Mouse (Mus musculus) gastrocnemius, postnatal 4 days (tissue): ENCODE measurements at regions not wholly inside any gene's neighbourhood (a gene's known extent, or its start where the extent isn't known, plus 50 kb on each side); places are given as distances from the start of the nearest gene placed in this dataset.

Source experiments
- DNase-seq, 2 experiments: peaks; one replicate each; pipeline ENCODE4 v3.0.0; 2021 to 2022; ENCODE audit warnings: low spot score in 2 of 2, mixed read lengths in 2 of 2

- DNase-seq = no peak
Measured at GRCm38 (mm10) chr7:67429008-67429873, 56.6 kb upstream of the Mef2a start.

- no peak for DNase-seq
Measured at GRCm38 (mm10) chr7:67428388-67428787, 55.7 kb upstream of the Mef2a start.

GRCm38 (mm10) chr7:67426076-67426475, 53.4 kb upstream of the Mef2a start:
- no peak for DNase-seq

- no peak for DNase-seq
Measured at GRCm38 (mm10) chr7:67425581-67425980, 52.9 kb upstream of the Mef2a start.

- no peak for DNase-seq
Measured at GRCm38 (mm10) chr7:67424810-67425485, 52.3 kb upstream of the Mef2a start.
